Mouse (Mus musculus) forebrain, embryonic 16.5 days (tissue): ENCODE measurements around the gene Prmt3. TPM values are rescaled to one million over a fixed set of nuclear protein-coding genes. Genes with fewer than 3 reads are reported as not detected.
A peak's percentile ranks its signal among the peaks of the same experiment; 100 is the strongest.

Experiments
- ATAC-seq: fragments of 200-750 bp; cut with Nextera tagmentation; 2 replicates; pipeline ENCODE4 v1.8.0; 2017; ENCODE audit warnings: mild to moderate bottlenecking, moderate library complexity
- H3K27ac ChIP-seq: fragments of 300-500 bp; sonication (generic); 2 replicates; pipeline ENCODE4 v1.5.1; 2014; ENCODE audit warnings: low read length, control low read depth
- H3K27me3 ChIP-seq: fragments of 300-500 bp; sonication (generic); replicated peaks from 2 replicates; pipeline ENCODE4 v1.6.1; 2014; ENCODE audit warnings: low read length; ENCODE audit not compliant: control insufficient read depth, insufficient read depth
- H3K36me3 ChIP-seq: fragments of 300-500 bp; sonication (generic); 2 replicates; pipeline ENCODE4 v1.6.1; 2014; ENCODE audit not compliant: control insufficient read depth, insufficient read depth
- H3K4me1 ChIP-seq: fragments of 300-500 bp; sonication (generic); replicated peaks from 2 replicates; pipeline ENCODE4 v1.6.1; 2014; ENCODE audit warnings: low read length; ENCODE audit not compliant: control insufficient read depth, insufficient read depth
- H3K4me2 ChIP-seq: fragments of 300-500 bp; sonication (generic); 2 replicates; pipeline ENCODE4 v1.6.1; 2014; ENCODE audit warnings: mild to moderate bottlenecking, low read length, control low read depth
- H3K4me3 ChIP-seq: fragments of 300-500 bp; sonication (generic); replicated peaks from 2 replicates; pipeline ENCODE4 v1.5.1; 2014; ENCODE audit warnings: mild to moderate bottlenecking, low read length, control low read depth
- H3K9ac ChIP-seq: fragments of 300-500 bp; sonication (generic); replicated peaks from 2 replicates; pipeline ENCODE4 v1.6.1; 2014; ENCODE audit warnings: low read depth, low read length, control low read depth
- H3K9me3 ChIP-seq: fragments of 300-500 bp; sonication (generic); 2 replicates; pipeline ENCODE4 v1.6.1; 2016; ENCODE audit warnings: low read length; ENCODE audit not compliant: control insufficient read depth
- WGBS: fragments of 180-500 bp; shearing (Covaris S2); extraction: QIAGEN DNeasy Blood & Tissue Kit; methylation state at CpG from one replicate; pipeline ENCODE4 v1.1.7; 2014; 5-methylcytosine and 5-hydroxymethylcytosine counted together
- polyA plus RNA-seq: library from polyadenylated mRNA; unstranded; fragments of >200 nt; fragmentation: Nextera tagmentation; extraction: Ambion mirVana; gene quantifications from 2 replicates; pipeline ENCODE4 v1.2.1, GENCODE M21; 2015

Gene Prmt3
- polyA plus RNA-seq, 1 experiment from 2014 or later, result 56.0 TPM

- no peak overlapping the region for H3K4me3 ChIP-seq
- peaks cover 6% of the 10 kb centered on the region for H3K4me1 ChIP-seq
- ATAC-seq, result no peak
- no peak overlapping the region for H3K4me2 ChIP-seq
- H3K27ac ChIP-seq, result no peak overlapping the region
- peaks cover 6% of the 10 kb centered on the region; the same call in 1 of the 2 replicates for H3K9me3 ChIP-seq
- 65% methylated on average over 13 of the region's 13 CpGs for WGBS
- H3K9ac ChIP-seq, result no peak overlapping the region
- no peaks in the 10 kb centered on the region for H3K36me3 ChIP-seq
- peaks cover 36% of the 10 kb centered on the region for H3K27me3 ChIP-seq
These were observed 15.5 kb upstream of the Prmt3 start for GRCm38 (mm10) chr7:49762605-49763004.

- Histone ChIP-seq H3K9ac (no peak overlapping the region), H3K27me3 (peaks cover 25% of the 10 kb centered on the region), H3K4me1 (peaks cover under 1% of the 10 kb centered on the region), H3K4me3 (no peak overlapping the region), H3K27ac (no peak overlapping the region), H3K9me3 (peaks cover 6% of the 10 kb centered on the region; the same call in 1 of the 2 replicates), H3K36me3 (no peaks in the 10 kb centered on the region), H3K4me2 (no peak overlapping the region)
- WGBS, result 82% methylated on average over 10 of the region's 10 CpGs
- no peak for ATAC-seq
These were observed 14.0 kb upstream of the Prmt3 start for GRCm38 (mm10) chr7:49764011-49764716.

- ATAC-seq, result no peak
- Histone ChIP-seq H3K36me3 (no peaks in the 10 kb centered on the region), H3K9me3 (no peaks in the 10 kb centered on the region), H3K27ac (no peak overlapping the region), H3K4me3 (no peak overlapping the region), H3K9ac (no peak overlapping the region), H3K4me2 (no peak overlapping the region), H3K27me3 (peaks cover 7% of the 10 kb centered on the region; the same call in 1 of the 2 replicates), H3K4me1 (no peaks in the 10 kb centered on the region)
- WGBS, result 94% methylated on average over 7 of the region's 7 CpGs
These were observed 12.0 kb upstream of the Prmt3 start for GRCm38 (mm10) chr7:49766166-49766565.

GRCm38 (mm10) chr7:49768509-49768908, 9.6 kb upstream of the Prmt3 start:
- Histone ChIP-seq H3K36me3 (no peaks in the 10 kb centered on the region), H3K4me2 (no peak overlapping the region), H3K27me3 (peaks cover 7% of the 10 kb centered on the region; the same call in 1 of the 2 replicates), H3K9ac (no peak overlapping the region), H3K9me3 (no peaks in the 10 kb centered on the region), H3K27ac (no peak overlapping the region), H3K4me3 (no peak overlapping the region), H3K4me1 (no peaks in the 10 kb centered on the region)
- ATAC-seq, result no peak
- 5% methylated on average over 9 of the region's 9 CpGs for WGBS

GRCm38 (mm10) chr7:49774396-49774795, 3.8 kb upstream of the Prmt3 start:
- Histone ChIP-seq H3K9ac (no peak overlapping the region), H3K27ac (no peak overlapping the region), H3K4me1 (peaks cover 6% of the 10 kb centered on the region), H3K27me3 (no peaks in the 10 kb centered on the region), H3K4me2 (no peak overlapping the region), H3K9me3 (no peaks in the 10 kb centered on the region), H3K36me3 (no peaks in the 10 kb centered on the region), H3K4me3 (no peak overlapping the region)
- 91% methylated on average over 2 of the region's 2 CpGs for WGBS
- ATAC-seq, result no peak

- WGBS, result 53% methylated on average over 3 of the region's 3 CpGs
- Histone ChIP-seq H3K4me1 (peaks cover 14% of the 10 kb centered on the region), H3K4me3 (no peak overlapping the region), H3K36me3 (peaks cover 8% of the 10 kb centered on the region), H3K27ac (no peak overlapping the region), H3K4me2 (no peak overlapping the region), H3K9ac (no peak overlapping the region), H3K9me3 (no peaks in the 10 kb centered on the region), H3K27me3 (no peaks in the 10 kb centered on the region)
- peak; percentile 24 for ATAC-seq
These were observed 561 bp upstream of the Prmt3 start for GRCm38 (mm10) chr7:49777585-49777984.

GRCm38 (mm10) chr7:49778904-49779615, 914 bp downstream of the Prmt3 start:
- WGBS, result 72% methylated on average over 12 of the region's 12 CpGs
- Histone ChIP-seq H3K9ac (peak overlapping the region; percentile 74), H3K9me3 (no peaks in the 10 kb centered on the region), H3K4me3 (peak overlapping the region; percentile 64), H3K27ac (no peak overlapping the region; the same call in 1 of the 2 replicates), H3K36me3 (peaks cover 8% of the 10 kb centered on the region), H3K4me2 (peak overlapping the region; percentile 66), H3K27me3 (no peaks in the 10 kb centered on the region), H3K4me1 (peaks cover 14% of the 10 kb centered on the region)
- peak; percentile 5; the same call in 1 of the 2 replicates for ATAC-seq

- Histone ChIP-seq H3K27me3 (no peaks in the 10 kb centered on the region), H3K4me1 (peaks cover 14% of the 10 kb centered on the region), H3K9me3 (no peaks in the 10 kb centered on the region), H3K27ac (no peak overlapping the region), H3K4me2 (no peak overlapping the region), H3K36me3 (peaks cover 14% of the 10 kb centered on the region), H3K9ac (no peak overlapping the region), H3K4me3 (no peak overlapping the region)
- ATAC-seq, result no peak
- 98% methylated on average over 2 of the region's 2 CpGs for WGBS
These were observed 4.9 kb downstream of the Prmt3 start for GRCm38 (mm10) chr7:49783017-49783416.

GRCm38 (mm10) chr7:49785141-49785540, 7.0 kb downstream of the Prmt3 start:
- H3K4me3 ChIP-seq, result no peak overlapping the region
- no peak overlapping the region for H3K4me2 ChIP-seq
- no peaks in the 10 kb centered on the region for H3K9me3 ChIP-seq
- ATAC-seq, result no peak
- H3K4me1 ChIP-seq, result peaks cover under 1% of the 10 kb centered on the region; the same call in 1 of the 2 replicates
- peaks cover 15% of the 10 kb centered on the region for H3K36me3 ChIP-seq
- no peak overlapping the region for H3K9ac ChIP-seq
- WGBS, result 99% methylated on average over 7 of the region's 7 CpGs
- H3K27me3 ChIP-seq, result no peaks in the 10 kb centered on the region
- H3K27ac ChIP-seq, result no peak overlapping the region
